Mouse (Mus musculus) midbrain, embryonic 11.5 days (tissue): ENCODE measurements at regions not wholly inside any gene's neighbourhood (a gene's known extent, or its start where the extent isn't known, plus 50 kb on each side); places are given as distances from the start of the nearest gene placed in this dataset.

Experiments used
- ATAC-seq: fragments of 200-750 bp; cut with Nextera tagmentation; 2 replicates; pipeline ENCODE4 v1.8.0; 2017; ENCODE audit warnings: moderate TSS enrichment, moderate library complexity; ENCODE audit not compliant: low FRiP score
- DNase-seq: peaks from one replicate; pipeline ENCODE4 v3.0.0; 2015; ENCODE audit warnings: low spot score; ENCODE audit errors: missing footprints
- H3K27ac ChIP-seq: fragments of 300-500 bp; sonication (generic); 2 replicates; pipeline ENCODE4 v1.5.1; 2014; ENCODE audit warnings: low read depth, low read length
- H3K27me3 ChIP-seq: fragments of 300-500 bp; sonication (generic); 2 replicates; pipeline ENCODE4 v1.6.1; 2014; ENCODE audit warnings: mild to moderate bottlenecking, low read length, moderate library complexity, mixed read lengths; ENCODE audit not compliant: control insufficient read depth, insufficient read depth
- H3K36me3 ChIP-seq: fragments of 300-500 bp; sonication (generic); 2 replicates; pipeline ENCODE4 v1.6.1; 2014; ENCODE audit warnings: mild to moderate bottlenecking, low read length, moderate library complexity, mixed read lengths; ENCODE audit not compliant: control insufficient read depth, insufficient read depth
- H3K4me1 ChIP-seq: fragments of 300-500 bp; sonication (generic); 2 replicates; pipeline ENCODE4 v1.6.1; 2014; ENCODE audit warnings: low read length; ENCODE audit not compliant: control insufficient read depth, insufficient read depth
- H3K4me2 ChIP-seq: fragments of 300-500 bp; sonication (generic); 2 replicates; pipeline ENCODE4 v1.6.1; 2014; ENCODE audit warnings: mild to moderate bottlenecking, moderate library complexity
- H3K4me3 ChIP-seq: fragments of 300-500 bp; sonication (generic); 2 replicates; pipeline ENCODE4 v1.5.1; 2014; ENCODE audit warnings: low read depth, low read length
- H3K9ac ChIP-seq: fragments of 300-500 bp; sonication (generic); 2 replicates; pipeline ENCODE4 v1.6.1; 2014; ENCODE audit warnings: low read length
- H3K9me3 ChIP-seq: fragments of 300-500 bp; sonication (generic); 2 replicates; pipeline ENCODE4 v1.6.1; 2016; ENCODE audit warnings: low read length; ENCODE audit not compliant: control insufficient read depth
- WGBS: fragments of 180-500 bp; shearing (Covaris S2); extraction: QIAGEN DNeasy Blood & Tissue Kit; methylation state at CpG from one replicate; pipeline ENCODE4 v1.1.7; 2014; 5-methylcytosine and 5-hydroxymethylcytosine counted together

DNA sequence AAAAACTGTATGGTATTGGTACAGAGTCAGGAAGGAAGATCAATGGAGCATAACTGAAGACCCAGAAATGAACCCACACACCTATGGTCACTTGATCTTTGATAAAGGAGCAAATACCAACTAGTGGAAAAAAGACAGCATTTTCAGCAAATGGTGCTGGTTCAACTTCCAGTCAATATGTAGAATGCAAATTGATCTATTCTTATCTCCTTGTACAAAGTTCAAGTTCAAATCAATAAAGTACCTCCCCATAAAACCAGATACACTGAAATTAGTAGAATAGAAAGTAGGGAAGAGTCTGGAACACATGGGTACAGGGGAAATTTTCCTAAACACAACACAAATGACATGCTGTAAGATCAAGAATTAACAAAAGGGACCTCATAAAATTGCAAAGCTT lies 495.6 kb downstream of the Gm16223 start:
- Histone ChIP-seq H3K36me3 (no peaks in the 10 kb centered on the region), H3K4me3 (no peak overlapping the region), H3K27ac (no peak overlapping the region), H3K9me3 (no peaks in the 10 kb centered on the region), H3K27me3 (no peaks in the 10 kb centered on the region), H3K4me1 (no peaks in the 10 kb centered on the region), H3K4me2 (no peak overlapping the region), H3K9ac (no peak overlapping the region)
- no peak for ATAC-seq
- DNase-seq, result no peak

DNA sequence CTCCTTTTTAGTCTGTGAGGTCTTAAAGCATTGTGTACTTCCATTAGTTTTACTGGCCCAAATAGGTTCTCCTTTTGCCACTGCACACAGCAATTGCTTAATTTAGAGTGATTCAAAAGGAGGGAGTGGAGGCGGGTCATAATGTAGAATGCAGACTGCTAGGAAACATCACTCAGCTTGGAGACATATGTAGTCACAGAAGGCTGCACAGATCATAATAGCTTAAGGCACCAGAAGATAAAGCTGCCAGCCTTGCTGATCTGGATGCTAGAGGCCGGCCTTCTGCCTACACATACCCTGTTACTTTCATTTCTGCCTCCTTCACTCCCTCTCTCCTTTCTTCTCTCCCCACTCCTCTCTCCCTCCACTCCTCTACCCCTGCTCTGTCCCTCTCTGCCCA lies 508.2 kb downstream of the Gm16223 start:
- H3K36me3 ChIP-seq, result no peaks in the 10 kb centered on the region
- no peak overlapping the region for H3K27ac ChIP-seq
- no peaks in the 10 kb centered on the region for H3K9me3 ChIP-seq
- no peak overlapping the region for H3K4me3 ChIP-seq
- DNase-seq, result no peak
- no peaks in the 10 kb centered on the region for H3K4me1 ChIP-seq
- no peak overlapping the region for H3K4me2 ChIP-seq
- no peaks in the 10 kb centered on the region for H3K27me3 ChIP-seq
- 88% methylated on average over 2 of the region's 2 CpGs for WGBS
- H3K9ac ChIP-seq, result no peak overlapping the region
- ATAC-seq, result no peak

- Histone ChIP-seq H3K4me2 (no peak overlapping the region), H3K4me1 (no peaks in the 10 kb centered on the region), H3K4me3 (no peak overlapping the region), H3K27me3 (no peaks in the 10 kb centered on the region), H3K27ac (no peak overlapping the region), H3K9me3 (no peaks in the 10 kb centered on the region), H3K36me3 (no peaks in the 10 kb centered on the region), H3K9ac (no peak overlapping the region)
- no peak for DNase-seq
- 70% methylated on average over 5 of the region's 5 CpGs for WGBS
- peak; percentile 22; the same call in 1 of the 2 replicates for ATAC-seq
Observed at GRCm38 (mm10) chr5:42578208-42578844, 510.6 kb downstream of the Gm16223 start.

GRCm38 (mm10) chr5:42620698-42621097 lies 552.9 kb downstream of the Gm16223 start:
- no peaks in the 10 kb centered on the region for H3K36me3 ChIP-seq
- no peak overlapping the region for H3K4me3 ChIP-seq
- H3K4me1 ChIP-seq, result no peaks in the 10 kb centered on the region
- no peak overlapping the region for H3K9ac ChIP-seq
- no peaks in the 10 kb centered on the region for H3K9me3 ChIP-seq
- H3K4me2 ChIP-seq, result no peak overlapping the region
- no peaks in the 10 kb centered on the region for H3K27me3 ChIP-seq
- WGBS, result 84% methylated on average over 3 of the region's 3 CpGs
- ATAC-seq (no peak), DNase-seq (no peak)
- H3K27ac ChIP-seq, result no peak overlapping the region

GRCm38 (mm10) chr5:42636162-42636823 lies 568.5 kb downstream of the Gm16223 start:
- Histone ChIP-seq H3K4me3 (no peak overlapping the region), H3K27ac (no peak overlapping the region), H3K36me3 (no peaks in the 10 kb centered on the region), H3K27me3 (no peaks in the 10 kb centered on the region), H3K9ac (no peak overlapping the region), H3K9me3 (no peaks in the 10 kb centered on the region), H3K4me1 (no peaks in the 10 kb centered on the region), H3K4me2 (no peak overlapping the region)
- ATAC-seq (no peak), DNase-seq (no peak)
- WGBS, result 91% methylated on average over 9 of the region's 9 CpGs

GRCm38 (mm10) chr5:42656460-42656859 lies 576.5 kb upstream of the Cpeb2 start:
- H3K27me3 ChIP-seq, result no peaks in the 10 kb centered on the region
- no peak overlapping the region for H3K4me2 ChIP-seq
- DNase-seq (no peak), ATAC-seq (no peak)
- H3K9ac ChIP-seq, result no peak overlapping the region
- H3K4me3 ChIP-seq, result no peak overlapping the region
- H3K36me3 ChIP-seq, result no peaks in the 10 kb centered on the region
- 60% methylated on average over 3 of the region's 3 CpGs for WGBS
- no peak overlapping the region for H3K27ac ChIP-seq
- no peaks in the 10 kb centered on the region for H3K9me3 ChIP-seq
- H3K4me1 ChIP-seq, result no peaks in the 10 kb centered on the region

GRCm38 (mm10) chr5:42659994-42660393 lies 573.0 kb upstream of the Cpeb2 start:
- Histone ChIP-seq H3K9ac (no peak overlapping the region), H3K4me2 (no peak overlapping the region), H3K36me3 (no peaks in the 10 kb centered on the region), H3K4me3 (no peak overlapping the region), H3K9me3 (no peaks in the 10 kb centered on the region), H3K4me1 (no peaks in the 10 kb centered on the region), H3K27ac (no peak overlapping the region), H3K27me3 (no peaks in the 10 kb centered on the region)
- DNase-seq (peak; percentile 85), ATAC-seq (no peak)
- 44% methylated on average over 4 of the region's 4 CpGs for WGBS

DNA sequence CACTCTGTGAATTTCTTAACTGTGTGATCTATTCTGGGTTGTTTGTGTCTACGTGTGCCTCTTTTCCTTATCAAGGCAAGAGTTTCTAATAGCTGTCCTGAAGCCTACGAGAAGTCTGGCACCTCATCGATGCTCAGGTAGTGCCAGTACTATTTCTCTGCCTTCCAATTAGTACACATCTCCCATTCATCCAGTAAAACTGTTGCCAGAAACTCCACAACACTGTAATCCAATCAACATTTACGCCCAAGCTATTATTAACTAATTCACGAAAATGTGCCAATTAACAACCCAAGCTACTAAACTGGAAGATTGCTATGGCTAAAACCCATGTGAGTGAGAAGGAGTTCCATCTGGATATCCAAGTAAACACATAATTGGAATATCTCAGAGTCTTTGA lies 553.4 kb upstream of the Cpeb2 start:
- no peaks in the 10 kb centered on the region for H3K36me3 ChIP-seq
- H3K27ac ChIP-seq, result no peak overlapping the region
- no peak for ATAC-seq
- DNase-seq, result no peak
- no peaks in the 10 kb centered on the region for H3K27me3 ChIP-seq
- no peaks in the 10 kb centered on the region for H3K9me3 ChIP-seq
- H3K4me1 ChIP-seq, result no peaks in the 10 kb centered on the region
- no peak overlapping the region for H3K9ac ChIP-seq
- WGBS, result 90% methylated on average over 5 of the region's 5 CpGs
- H3K4me2 ChIP-seq, result no peak overlapping the region
- no peak overlapping the region for H3K4me3 ChIP-seq

GRCm38 (mm10) chr5:42685356-42686057 lies 547.5 kb upstream of the Cpeb2 start:
- no peak overlapping the region for H3K9ac ChIP-seq
- no peak overlapping the region for H3K4me2 ChIP-seq
- H3K4me1 ChIP-seq, result no peaks in the 10 kb centered on the region; the same call in 1 of the 2 replicates
- no peak overlapping the region for H3K4me3 ChIP-seq
- no peaks in the 10 kb centered on the region for H3K9me3 ChIP-seq
- H3K36me3 ChIP-seq, result no peaks in the 10 kb centered on the region
- DNase-seq, result no peak
- no peaks in the 10 kb centered on the region for H3K27me3 ChIP-seq
- ATAC-seq, result peak; percentile 75
- 74% methylated on average over 5 of the region's 5 CpGs for WGBS
- H3K27ac ChIP-seq, result no peak overlapping the region
